Mouse (Mus musculus): ENCODE data around the gene Rcor2.

Gene Rcor2

GRCm38 (mm10) chr19:7264766-7265331 lies 2.3 kb upstream of the Rcor2 start:
- DNase-seq (ENCODE audit: low spot score in 2 of 2) = peak in 1 of 2 experiments; percentile 22

GRCm38 (mm10) chr19:7265478-7266191 lies 1.5 kb upstream of the Rcor2 start:
- DNase-seq (ENCODE audit: low spot score in 2 of 2) = peak in 1 of 2 experiments; percentile 34

GRCm38 (mm10) chr19:7266421-7266831 lies 699 bp upstream of the Rcor2 start:
- peak in 1 of 2 experiments; percentile 25 for DNase-seq (ENCODE audit: low spot score in 2 of 2)

- DNase-seq (ENCODE audit: low spot score in 2 of 2) = peak; percentile 48 to 82
These were observed 926 bp downstream of the Rcor2 start for GRCm38 (mm10) chr19:7267781-7268721.

GRCm38 (mm10) chr19:7268722-7269090 lies 1.6 kb downstream of the Rcor2 start:
- peak; percentile 73 to 85 for DNase-seq (ENCODE audit: low spot score in 2 of 2)

GRCm38 (mm10) chr19:7269290-7270044 lies 2.3 kb downstream of the Rcor2 start:
- DNase-seq (ENCODE audit: low spot score in 2 of 2) = no peak

GRCm38 (mm10) chr19:7273486-7273885 lies 6.4 kb downstream of the Rcor2 start:
- DNase-seq (ENCODE audit: low spot score in 2 of 2) = no peak

GRCm38 (mm10) chr19:7274326-7274990 lies 7.3 kb downstream of the Rcor2 start:
- no peak for DNase-seq (ENCODE audit: low spot score in 2 of 2)

- no peak for DNase-seq (ENCODE audit: low spot score in 2 of 2)
These were observed 8.1 kb downstream of the Rcor2 start for GRCm38 (mm10) chr19:7275131-7275789.

GRCm38 (mm10) chr19:7276053-7276659 lies 9.0 kb downstream of the Rcor2 start:
- no peak for DNase-seq (ENCODE audit: low spot score in 2 of 2)

GRCm38 (mm10) chr19:7276796-7277195 lies 9.7 kb downstream of the Rcor2 start:
- DNase-seq (ENCODE audit: low spot score in 2 of 2) = no peak

- DNase-seq (ENCODE audit: low spot score in 2 of 2) = no peak
These were observed 11.2 kb downstream of the Rcor2 start for GRCm38 (mm10) chr19:7278200-7278906.

- DNase-seq (ENCODE audit: low spot score in 2 of 2) = peak in 1 of 2 experiments; percentile 46
These were observed 12.0 kb downstream of the Rcor2 start for GRCm38 (mm10) chr19:7279114-7279513.

GRCm38 (mm10) chr19:7280557-7281330 lies 13.6 kb downstream of the Rcor2 start:
- DNase-seq (ENCODE audit: low spot score in 2 of 2) = no peak

- no peak for DNase-seq (ENCODE audit: low spot score in 2 of 2)
These were observed 19.6 kb downstream of the Rcor2 start for GRCm38 (mm10) chr19:7286563-7287315.

GRCm38 (mm10) chr19:7288288-7288687 lies 21.2 kb downstream of the Rcor2 start:
- DNase-seq (ENCODE audit: low spot score in 2 of 2) = no peak

GRCm38 (mm10) chr19:7289767-7290166 lies 22.6 kb downstream of the Rcor2 start:
- DNase-seq (ENCODE audit: low spot score in 2 of 2) = no peak

Measured in spleen, postnatal 10 days (tissue).